Mouse (Mus musculus) adrenal gland, postnatal 25 days (tissue): ENCODE data around the gene Olfr1361. TPM values are rescaled to one million over a fixed set of nuclear protein-coding genes. Genes with fewer than 3 reads are reported as not detected.

ENCODE experiments used
- DNase-seq: peaks from one replicate; pipeline ENCODE4 v3.0.0; 2021; ENCODE audit warnings: mixed read lengths
- long read RNA-seq: library from polyadenylated mRNA; stranded (forward); transcript quantifications from one replicate; pipeline ENCODE4 v2.0.0, GENCODE M21; 2021
- total RNA-seq: library from RNA; stranded (reverse); gene quantifications from 2 replicates; pipeline ENCODE4 v1.2.3, GENCODE M21; 2021

Gene Olfr1361
- total RNA-seq = not detected in 2 replicates
- long read RNA-seq = 0 reads

GRCm38 (mm10) chr13:21663286-21663685 lies at the start of gene Olfr1361:
Gene Olfr1361, minus strand, starts transcription at chr13:21663386.
- no peak for DNase-seq

DNA sequence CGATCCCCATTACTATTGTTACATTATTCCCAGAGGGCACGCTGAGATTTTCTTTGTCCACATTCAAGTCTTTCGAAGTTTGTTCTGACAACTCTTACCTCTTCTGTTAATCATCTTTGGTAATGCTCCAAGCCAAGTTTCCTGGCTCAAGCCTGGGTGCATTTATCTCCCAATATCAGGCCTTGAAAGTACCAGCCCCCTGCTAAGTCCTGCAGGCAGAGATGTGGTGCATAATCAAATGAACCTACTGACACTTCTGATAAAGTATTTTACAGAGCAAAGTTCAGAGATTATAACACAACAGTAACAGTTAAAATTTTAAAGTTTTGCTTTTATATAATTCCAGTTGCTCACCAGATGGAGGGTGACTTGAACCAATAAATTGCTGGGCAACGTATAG lies 48.5 kb upstream of the Olfr1361 start:
- DNase-seq = no peak

DNA sequence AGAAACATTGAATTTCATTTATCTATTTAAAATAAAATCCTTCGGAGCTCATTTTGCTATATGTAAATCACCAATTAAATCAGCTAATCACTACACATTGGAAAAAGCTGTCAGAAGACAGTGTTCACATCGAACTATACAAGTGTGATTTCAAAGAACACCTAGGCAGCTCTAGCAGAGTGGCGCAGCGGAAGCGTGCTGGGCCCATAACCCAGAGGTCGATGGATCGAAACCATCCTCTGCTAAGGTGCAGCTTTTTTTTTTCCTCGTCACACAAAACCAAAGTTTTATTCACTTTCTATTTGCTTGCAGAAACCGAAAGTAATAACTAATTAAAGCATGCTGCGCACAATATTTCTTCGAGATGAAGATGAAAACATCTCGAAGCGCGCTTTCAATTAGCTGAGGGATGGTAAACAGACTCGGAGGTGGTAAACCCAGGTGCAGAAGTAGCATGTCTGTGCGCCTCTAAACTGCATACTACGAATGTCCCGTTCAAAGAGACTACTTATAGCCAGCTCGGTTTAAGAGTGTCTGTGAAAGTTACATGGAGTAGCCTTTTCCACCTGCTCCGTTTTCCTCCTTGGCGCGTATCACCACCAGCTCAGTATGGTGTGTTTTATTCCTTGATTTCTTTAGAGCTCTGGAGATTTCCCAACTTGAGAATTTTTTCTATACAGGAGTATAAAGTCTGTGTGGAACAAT lies 47.8 kb upstream of the Olfr1361 start:
- peak; percentile 67 for DNase-seq

DNA sequence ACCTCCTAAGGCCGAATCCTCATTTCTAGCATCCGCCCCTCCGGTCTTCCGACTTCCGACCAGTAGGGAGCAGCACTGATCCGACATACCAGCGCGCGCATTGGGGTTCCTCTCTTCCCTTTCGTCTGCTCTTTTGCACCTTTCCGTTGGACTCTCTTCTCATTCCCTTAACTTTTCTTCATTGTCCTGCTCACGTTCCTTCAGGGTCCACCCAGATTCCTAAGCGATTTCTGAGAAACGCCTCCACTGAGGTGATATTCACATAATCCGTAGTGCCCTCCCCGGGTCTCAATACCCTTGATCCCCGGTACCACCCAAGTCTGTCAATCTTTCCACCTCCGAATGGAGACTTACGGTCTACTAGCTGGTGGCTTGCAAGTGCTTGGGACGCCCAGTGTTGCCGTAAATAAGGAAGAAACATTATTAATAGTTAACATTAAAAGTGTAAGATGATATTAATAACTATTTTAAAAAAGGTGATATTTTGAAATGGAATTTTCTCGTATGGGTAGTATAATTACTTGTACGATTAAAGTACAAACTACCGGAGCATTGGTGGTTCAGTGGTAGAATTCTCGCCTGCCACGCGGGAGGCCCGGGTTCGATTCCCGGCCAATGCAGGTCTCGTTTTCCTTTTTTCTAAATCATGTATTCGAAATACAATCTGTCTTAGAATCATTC lies 47.0 kb upstream of the Olfr1361 start:
- DNase-seq = peak; percentile 85

DNA sequence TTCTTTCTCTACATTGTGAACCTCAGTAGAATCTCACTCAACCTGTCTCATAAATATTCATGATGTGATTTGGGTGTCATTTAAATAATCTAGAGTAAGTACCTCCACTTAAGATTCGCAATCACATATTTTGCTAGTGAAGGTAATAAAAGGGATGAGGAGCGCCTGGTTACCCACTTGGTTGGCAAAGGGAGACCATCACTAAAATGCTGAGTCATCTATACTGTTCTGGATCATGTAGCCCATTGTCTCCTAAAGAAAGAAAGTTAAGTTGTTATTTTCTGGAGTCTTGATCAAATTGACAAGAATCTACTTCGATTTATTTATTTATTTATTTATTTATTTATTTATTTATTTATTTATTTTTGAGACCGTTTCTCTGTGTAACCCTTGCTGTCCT lies 43.5 kb upstream of the Olfr1361 start:
- DNase-seq = no peak

GRCm38 (mm10) chr13:21697811-21698210 lies 34.6 kb upstream of the Olfr1361 start, which contains the start of gene Olfr1359:
Gene Olfr1359, plus strand, starts transcription at chr13:21698111.
- no peak for DNase-seq

- DNase-seq = no peak
Measured at GRCm38 (mm10) chr13:21677305-21677704, 14.1 kb upstream of the Olfr1361 start, which contains the start of gene Olfr1360. Gene Olfr1360, minus strand, starts transcription at chr13:21677405.

- no peak for DNase-seq
Measured at GRCm38 (mm10) chr13:21642418-21642817, 20.8 kb downstream of the Olfr1361 start, which contains the start of gene Olfr11. Gene Olfr11, minus strand, starts transcription at chr13:21642518.

DNA sequence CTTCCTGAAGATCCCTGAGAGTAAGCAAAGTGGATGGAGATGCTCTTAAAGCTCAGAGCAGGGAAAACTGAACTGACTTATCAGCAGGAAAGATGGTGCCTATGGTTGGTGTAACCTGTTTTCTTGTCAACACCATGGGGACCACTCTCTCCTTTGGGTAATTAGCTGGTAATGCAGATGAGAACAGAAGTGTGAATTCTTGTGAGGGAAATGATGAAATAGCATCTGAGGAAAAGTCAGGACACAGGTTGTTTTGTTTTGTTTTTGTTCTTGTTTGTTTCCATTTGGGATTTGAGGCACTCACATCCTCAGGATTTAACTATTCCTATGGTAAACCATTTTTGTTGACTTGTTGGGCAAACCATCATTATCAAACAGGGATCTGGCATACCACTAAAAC lies 49.3 kb downstream of the Olfr1361 start, which contains the start of gene Olfr1362:
TSS of gene Olfr1362 (minus strand) at position 101 of the 400 bp plus-strand sequence.
- DNase-seq = no peak

Other genes starting within 250 kb of the Olfr1361 start
- 0.48 and 1.1 TPM in 2 replicates for gene Pgbd1, start 222.3 kb downstream of the Olfr1361 start, total RNA-seq
- gene Zscan26, start 209.7 kb downstream of the Olfr1361 start, total RNA-seq = 43.4 and 44.2 TPM in 2 replicates
- 1.7 and 2.1 TPM in 2 replicates for gene Nkapl, start 194.9 kb downstream of the Olfr1361 start, total RNA-seq
- 2.7 and 4.8 TPM in 2 replicates for gene Zkscan4, start 184.5 kb downstream of the Olfr1361 start, total RNA-seq
- not detected in 2 replicates for gene Gm10065, start 183.9 kb downstream of the Olfr1361 start, total RNA-seq
- gene AK157302, start 168.2 kb downstream of the Olfr1361 start, total RNA-seq = 10.1 and 11.3 TPM in 2 replicates
- 88.1 and 113 TPM in 2 replicates for gene Gm11273, start 162.0 kb downstream of the Olfr1361 start, total RNA-seq
- 19.8 and 28.4 TPM in 2 replicates for gene Zkscan8, start 132.3 kb downstream of the Olfr1361 start, total RNA-seq
- gene Olfr1366, start 120.6 kb downstream of the Olfr1361 start, total RNA-seq = not detected in 2 replicates
- gene Olfr1535, start 103.5 kb downstream of the Olfr1361 start, total RNA-seq = not detected in 2 replicates
- gene Olfr1364, start 81.6 kb downstream of the Olfr1361 start, total RNA-seq = not detected in 2 replicates
- not detected in 2 replicates for gene Olfr1362, start 49.4 kb downstream of the Olfr1361 start, total RNA-seq
- gene Olfr11, start 20.9 kb downstream of the Olfr1361 start, total RNA-seq = not detected in 2 replicates
- gene Olfr1360, start 14.0 kb upstream of the Olfr1361 start, total RNA-seq = not detected in 2 replicates
- gene Olfr1359, start 34.7 kb upstream of the Olfr1361 start, total RNA-seq = not detected in 2 replicates
- gene Hist1h2bl, start 52.8 kb upstream of the Olfr1361 start, total RNA-seq = 91.0 and 102 TPM in 2 replicates
- gene Hist1h2ai, start 53.0 kb upstream of the Olfr1361 start, total RNA-seq = 9.0 and 60.3 TPM in 2 replicates
- gene Hist1h3h, start 54.3 kb upstream of the Olfr1361 start, total RNA-seq = 105 and 138 TPM in 2 replicates
- gene Hist1h2bm, start 58.7 kb upstream of the Olfr1361 start, total RNA-seq = 26.4 and 32.4 TPM in 2 replicates
- gene Hist1h4j, start 71.7 kb upstream of the Olfr1361 start, total RNA-seq = 20.5 and 22.8 TPM in 2 replicates
- 152 and 260 TPM in 2 replicates for gene Hist1h4k, start 87.1 kb upstream of the Olfr1361 start, total RNA-seq
- 28.8 and 39.5 TPM in 2 replicates for gene Hist1h2ak, start 90.4 kb upstream of the Olfr1361 start, total RNA-seq
- 52.6 and 54.5 TPM in 2 replicates for gene Hist1h2bn, start 90.7 kb upstream of the Olfr1361 start, total RNA-seq
- 48.9 and 60.4 TPM in 2 replicates for gene Hist1h1b, start 117.2 kb upstream of the Olfr1361 start, total RNA-seq
- 122 and 132 TPM in 2 replicates for gene Hist1h3i, start 120.0 kb upstream of the Olfr1361 start, total RNA-seq
- 17.4 and 21.1 TPM in 2 replicates for gene Hist1h2an, start 123.8 kb upstream of the Olfr1361 start, total RNA-seq
- gene Hist1h2bp, start 124.1 kb upstream of the Olfr1361 start, total RNA-seq = 37.8 and 38.3 TPM in 2 replicates
- gene Hist1h2bq, start 146.8 kb upstream of the Olfr1361 start, total RNA-seq = 40.4 and 87.7 TPM in 2 replicates
- 56.7 and 173 TPM in 2 replicates for gene Hist1h2ao, start 147.1 kb upstream of the Olfr1361 start, total RNA-seq
- 279 and 356 TPM in 2 replicates for gene Hist1h4m, start 148.4 kb upstream of the Olfr1361 start, total RNA-seq
- 43.4 and 51.9 TPM in 2 replicates for gene Hist1h4n, start 168.8 kb upstream of the Olfr1361 start, total RNA-seq
- gene Hist1h2ap, start 170.1 kb upstream of the Olfr1361 start, total RNA-seq = 4.5 and 108 TPM in 2 replicates
- gene Hist1h2br, start 170.4 kb upstream of the Olfr1361 start, total RNA-seq = 39.7 and 86.5 TPM in 2 replicates